Mouse (Mus musculus) adrenal gland (tissue): ENCODE measurements at regions not wholly inside any gene's neighbourhood (a gene's known extent, or its start where the extent isn't known, plus 50 kb on each side); places are given as distances from the start of the nearest gene placed in this dataset.

Experiments used
- intact Hi-C: fragments of 180-260 bp; cut with DNase I; formaldehyde crosslinking; loops from one replicate; pipeline ENCODE4 v1.15.1; 2025

DNA sequence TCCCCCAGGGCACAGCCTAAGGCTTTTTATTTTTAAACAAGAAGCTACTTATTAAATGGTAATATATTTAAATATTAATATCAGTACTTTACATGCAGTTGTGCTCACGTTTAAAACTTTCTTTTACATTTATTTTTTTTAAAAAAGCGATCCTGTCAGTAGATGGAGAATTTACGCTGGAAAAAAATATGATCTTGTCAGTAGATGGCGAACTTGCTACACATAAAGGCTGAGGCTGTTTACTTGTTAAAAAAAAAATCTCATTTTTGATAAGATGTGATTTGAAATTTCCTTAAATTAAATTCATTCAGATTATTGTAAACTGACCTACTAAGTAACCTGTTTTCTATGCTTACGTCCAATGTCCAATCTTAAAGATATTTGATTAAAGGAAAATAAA, 441.7 kb upstream of the BB014433 start:
- intact Hi-C loops: no loop called here

DNA sequence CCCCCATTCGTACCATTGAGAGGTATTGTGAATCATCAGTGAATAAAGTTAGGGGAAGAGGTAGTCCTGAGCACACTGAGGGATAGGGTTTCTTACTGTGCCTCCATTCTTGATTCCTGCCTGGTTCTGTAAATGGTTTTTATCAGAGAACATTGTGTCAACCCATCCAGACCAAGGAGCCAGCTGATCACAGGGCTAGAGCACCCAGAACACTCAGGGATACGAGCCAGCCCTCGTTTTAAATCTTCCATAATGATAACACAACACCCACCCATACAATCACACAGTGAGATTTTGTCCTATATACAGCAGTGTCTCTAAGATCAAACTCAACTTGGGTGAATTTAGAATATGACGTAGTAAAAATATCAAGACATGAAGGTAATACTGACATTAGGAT, 424.7 kb upstream of the BB014433 start:
- intact Hi-C loops: no loop called here

DNA sequence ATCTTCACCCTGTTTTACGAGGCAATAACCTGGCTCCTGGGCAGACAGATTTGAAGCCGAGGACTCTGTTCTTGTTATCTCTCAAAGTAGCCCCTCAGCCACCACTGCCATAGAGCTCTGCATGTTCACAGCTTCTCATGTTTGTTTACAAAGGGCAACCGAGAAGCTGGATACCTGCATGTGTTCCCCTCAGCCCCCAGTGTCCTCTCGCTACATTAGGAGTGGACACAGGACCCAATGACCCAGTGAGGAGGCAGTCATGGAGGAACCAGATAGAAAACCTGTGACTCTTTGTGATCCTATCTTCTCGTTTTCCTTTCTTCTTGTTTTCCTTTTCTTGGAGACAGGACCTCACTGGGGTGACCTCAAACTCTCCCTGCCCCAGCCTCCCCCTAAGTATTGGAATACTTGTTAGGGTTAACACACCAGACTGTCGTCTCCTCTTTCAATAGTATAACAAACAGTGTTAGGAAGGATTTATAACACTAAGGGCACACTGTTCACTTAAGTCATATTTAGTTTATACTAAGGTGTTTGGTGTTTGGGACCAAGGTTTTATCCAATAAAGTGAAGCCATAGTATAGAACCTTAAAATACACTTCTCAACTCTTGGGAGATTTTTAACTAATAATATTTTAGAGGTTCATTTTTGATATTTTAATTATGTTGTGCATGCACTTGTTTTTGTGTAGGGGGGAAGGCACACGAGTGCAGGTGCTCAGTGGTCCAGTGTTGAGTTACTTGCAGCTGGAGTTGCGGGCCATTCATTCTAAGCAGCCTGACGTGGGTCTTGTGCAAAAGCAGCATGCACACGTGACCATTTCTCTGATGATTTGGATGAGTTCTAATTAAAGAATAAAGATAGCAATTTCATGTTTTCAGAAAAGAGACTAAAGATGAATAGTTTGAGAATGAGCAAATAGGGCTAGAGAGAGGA, 422.9 kb upstream of the BB014433 start:
- intact Hi-C loops: no loop called here

DNA sequence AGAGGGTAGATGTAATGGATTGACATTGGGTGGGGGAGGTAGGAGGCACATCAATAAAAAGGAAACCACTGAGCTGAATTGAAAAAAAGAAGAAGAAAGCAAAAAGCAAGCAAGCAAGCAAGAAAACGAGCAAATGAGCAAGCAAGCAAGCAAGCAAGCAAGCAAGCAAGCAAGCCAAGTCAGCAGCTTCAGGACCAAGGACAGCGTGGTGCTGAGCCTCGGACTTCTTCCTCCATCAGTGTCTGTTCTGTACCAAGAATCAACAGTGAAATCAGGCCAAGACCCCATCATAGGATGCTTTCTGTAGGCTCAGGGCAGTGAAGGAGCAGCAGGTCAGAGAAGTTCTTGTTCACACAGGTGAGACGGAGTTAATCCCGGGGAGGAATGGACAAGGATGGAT, 392.7 kb upstream of the BB014433 start:
- intact Hi-C loops: no loop called here

DNA sequence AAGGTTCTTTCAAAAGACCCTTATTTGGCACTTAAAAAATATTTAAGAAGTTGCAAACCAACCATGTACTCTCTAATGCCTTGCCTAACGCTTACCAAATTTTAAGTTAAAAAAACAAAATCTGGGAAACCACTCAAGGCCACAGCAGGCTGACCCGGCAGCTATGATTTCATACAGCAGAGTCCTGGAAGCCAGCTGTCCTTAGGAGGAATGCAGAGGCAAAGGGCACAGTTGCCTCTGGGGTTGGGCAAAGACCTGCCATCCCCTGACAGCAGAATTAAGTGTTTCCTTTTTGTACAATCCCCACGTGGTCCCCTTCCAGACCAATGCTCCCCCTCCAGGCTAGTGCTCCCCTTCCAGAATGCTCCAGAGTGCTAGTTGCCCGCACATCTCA, 348.8 kb upstream of the BB014433 start:
- intact Hi-C loops: no loop called here

DNA sequence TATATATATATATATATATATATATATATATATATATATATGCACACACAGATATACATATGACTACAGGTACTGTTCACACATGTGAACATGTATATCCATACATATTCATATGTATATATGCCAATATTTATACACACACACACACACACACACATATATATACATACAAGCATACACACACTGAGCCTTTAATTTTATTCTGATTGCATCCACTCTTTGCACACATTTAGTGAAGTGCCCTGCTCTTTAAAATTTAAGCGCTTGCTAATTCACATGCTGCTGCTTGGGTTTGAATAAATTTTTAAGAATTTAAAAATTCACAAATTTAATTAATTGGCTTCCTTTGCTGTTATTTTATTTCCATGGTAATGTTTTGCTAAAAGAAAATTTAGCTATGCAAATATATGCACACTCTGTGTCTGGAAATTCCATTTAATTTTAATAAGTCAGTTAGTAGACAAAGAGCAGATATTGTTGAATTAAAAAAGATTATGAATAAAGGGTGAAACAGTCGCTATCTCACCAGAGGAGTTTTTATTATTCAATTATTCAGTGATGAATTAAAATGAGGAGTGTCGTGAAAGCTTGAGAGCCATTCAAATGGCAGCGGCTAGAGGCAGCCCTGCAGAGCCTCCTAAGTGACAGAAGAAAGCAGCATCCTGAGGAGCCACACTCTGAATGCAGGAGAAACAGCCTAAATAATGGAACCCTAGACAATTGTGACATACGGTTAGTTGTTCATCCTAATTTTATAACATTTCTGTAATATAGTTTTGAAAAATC, 348.3 kb upstream of the BB014433 start:
- intact Hi-C loops: no loop called here

DNA sequence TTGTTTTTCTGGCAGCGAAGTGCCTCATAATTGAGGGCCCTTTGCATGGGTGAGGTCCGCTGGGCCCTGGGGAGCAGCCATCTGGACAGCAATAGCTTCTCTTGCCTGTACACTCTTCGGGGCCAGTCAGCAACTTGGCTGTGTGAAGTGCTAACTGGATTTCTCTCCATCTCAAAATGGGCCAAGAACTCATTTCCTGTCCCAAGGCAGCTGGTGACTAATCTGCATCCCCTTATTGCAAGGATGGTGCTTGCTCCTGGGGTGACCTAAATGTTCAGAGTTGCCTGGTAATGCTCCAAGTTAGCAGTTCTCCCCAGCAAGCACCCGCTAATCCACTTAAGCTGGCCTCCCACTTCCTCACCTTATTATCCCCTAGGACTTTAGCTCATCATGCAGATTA, 346.2 kb upstream of the BB014433 start:
- intact Hi-C loops: no loop called here

DNA sequence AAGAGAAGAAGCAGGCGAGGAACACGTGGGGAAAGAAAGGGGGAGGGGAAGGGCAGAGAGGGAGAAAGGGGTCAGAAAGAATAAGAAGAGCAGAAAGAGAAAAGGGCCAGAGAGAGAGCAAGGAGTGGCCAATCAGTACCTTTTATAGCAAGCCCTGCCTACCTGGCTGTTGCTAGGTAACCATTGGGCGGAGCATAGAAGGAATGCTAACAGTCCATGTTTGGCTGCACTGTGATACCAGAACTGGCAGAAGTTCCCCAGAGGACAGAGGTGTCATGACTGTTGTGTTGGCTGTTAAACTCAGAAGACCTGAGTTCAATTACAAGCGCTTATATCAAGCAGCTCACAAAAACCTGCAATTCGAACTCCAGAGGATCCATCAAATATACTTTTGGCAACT, 342.9 kb upstream of the BB014433 start:
- intact Hi-C loops: no loop called here

DNA sequence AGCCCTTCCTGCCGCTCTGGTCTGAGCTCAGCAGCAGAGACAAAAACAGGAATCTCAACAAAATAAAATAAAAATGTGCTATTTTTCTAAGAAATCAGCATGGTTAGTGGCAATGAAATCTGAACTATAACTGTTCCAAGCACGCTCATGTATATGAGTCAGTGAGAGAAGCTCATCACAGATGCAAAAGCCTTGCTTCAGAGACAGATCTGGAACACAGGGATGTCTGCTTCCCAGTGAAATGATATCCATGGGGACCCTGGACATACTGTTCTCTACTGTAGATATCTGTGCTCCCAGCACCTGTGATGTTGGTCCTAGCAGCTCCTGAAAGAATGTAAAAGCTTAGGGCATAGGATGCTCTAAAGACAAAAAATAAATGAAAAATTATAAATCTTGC, 321.2 kb upstream of the BB014433 start:
- intact Hi-C loops: no loop called here

DNA sequence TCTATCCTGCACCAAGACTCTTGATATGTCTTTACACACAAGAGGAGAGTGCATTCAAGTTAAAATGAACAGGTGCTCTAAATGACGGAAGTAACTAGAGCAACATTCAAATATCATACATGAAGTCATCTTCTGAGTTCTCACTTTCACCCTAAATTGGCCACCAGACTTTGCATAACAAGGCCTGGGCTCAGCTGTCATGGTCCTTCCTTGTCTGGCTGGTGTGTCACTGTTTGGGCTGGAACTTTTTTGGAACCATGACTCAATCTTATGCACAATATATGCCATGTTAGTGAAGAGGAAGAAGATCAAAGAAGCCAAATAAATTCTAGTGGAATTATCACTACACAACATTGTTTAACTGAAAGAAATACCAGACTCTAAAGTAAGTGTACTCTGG, 318.7 kb upstream of the BB014433 start:
- intact Hi-C loops: no loop called here

DNA sequence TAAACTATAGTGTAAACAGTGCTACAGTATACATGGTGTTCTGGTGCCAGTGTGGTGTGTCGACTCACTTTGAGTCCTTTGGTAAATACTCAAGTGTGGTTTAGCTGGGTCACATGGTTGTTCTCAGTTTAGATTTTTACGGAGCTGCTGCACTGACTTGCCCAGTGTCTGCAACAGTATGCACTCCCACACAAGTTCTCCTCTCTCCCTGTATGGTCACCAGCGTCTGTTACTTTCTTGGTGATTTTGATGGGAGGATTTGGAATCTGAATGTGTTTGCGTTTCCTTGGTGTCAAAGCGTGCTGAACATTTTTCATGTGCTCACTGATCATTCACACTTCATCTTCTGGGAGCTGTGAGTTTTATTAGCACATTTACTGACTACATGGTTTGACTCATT, 298.3 kb upstream of the BB014433 start:
- intact Hi-C loops: no loop called here

DNA sequence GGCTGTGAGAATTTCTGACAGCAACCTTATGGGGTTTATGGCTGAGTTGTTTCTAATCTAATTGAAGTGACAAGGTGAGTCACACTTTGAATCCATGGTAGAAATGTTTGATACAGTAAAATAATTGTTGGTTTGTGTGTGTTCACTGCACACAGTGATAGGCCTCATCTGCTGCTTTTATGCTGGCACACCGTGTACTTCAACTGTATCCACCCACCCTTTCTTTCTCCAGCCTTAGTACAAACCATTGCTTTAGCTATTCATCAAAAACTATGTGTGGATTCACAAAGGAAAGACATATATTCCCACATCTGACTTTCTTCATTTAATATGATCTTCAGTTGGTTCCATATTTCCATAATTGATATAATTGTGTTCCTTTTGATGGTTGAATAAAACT, 297.7 kb upstream of the BB014433 start:
- intact Hi-C loops: no loop called here

DNA sequence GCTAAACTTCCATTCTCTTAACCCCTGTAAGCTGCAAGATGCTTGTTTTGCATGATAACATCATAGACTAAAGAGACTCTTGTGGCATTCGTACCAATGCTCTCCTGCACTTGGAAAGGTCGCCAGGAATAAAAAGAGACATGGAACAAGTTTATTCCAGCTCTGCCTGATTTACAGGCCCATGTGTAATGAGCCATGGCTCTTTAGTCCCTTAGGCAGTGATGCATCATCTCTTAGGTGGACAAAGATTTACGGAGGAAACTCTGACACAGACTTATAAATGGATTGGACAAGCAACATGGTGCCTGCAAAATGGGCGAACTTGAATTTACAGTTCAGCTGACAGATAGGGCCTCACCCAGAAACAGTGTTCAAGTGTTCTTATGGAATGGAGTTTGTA, 288.7 kb upstream of the BB014433 start:
- intact Hi-C loops: no loop called here

DNA sequence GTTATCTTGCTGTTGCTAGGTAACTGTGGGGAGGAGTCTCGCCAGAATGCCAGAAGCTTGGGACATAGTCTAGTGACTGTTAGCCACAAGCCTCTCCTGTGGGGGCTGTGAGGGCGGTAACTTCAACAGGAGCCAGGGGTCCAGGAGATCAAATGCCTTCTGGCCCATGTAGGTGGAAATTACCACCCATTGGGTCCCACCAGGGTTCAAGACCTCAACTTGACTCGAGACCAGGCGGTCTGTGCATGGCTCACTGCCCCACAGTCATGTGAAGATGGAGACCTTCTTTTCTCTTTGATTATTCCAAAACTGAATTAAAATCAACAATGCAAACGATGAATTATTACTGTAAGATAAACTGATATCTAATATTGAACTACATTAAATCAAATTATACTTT, 281.4 kb upstream of the BB014433 start:
- intact Hi-C loops: no loop called here

DNA sequence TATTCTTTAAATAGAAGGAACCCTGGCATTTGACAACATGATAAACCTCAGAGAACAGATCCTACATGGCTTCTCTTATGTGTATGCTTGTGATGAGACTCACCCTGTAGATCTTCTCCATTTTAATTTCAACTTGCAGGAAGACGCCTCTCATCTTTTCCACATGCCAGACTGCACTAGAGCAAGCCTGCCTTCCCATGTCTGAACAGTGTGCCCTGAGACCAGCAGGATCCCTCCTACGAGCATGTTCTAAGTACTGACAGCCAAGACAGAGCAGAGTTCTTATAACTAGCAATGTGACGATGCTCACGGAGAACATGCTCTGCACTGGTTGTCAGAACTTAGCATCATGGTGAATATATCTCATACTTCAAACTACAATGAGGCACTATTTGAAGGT, 277.5 kb upstream of the BB014433 start:
- intact Hi-C loops: no loop called here

DNA sequence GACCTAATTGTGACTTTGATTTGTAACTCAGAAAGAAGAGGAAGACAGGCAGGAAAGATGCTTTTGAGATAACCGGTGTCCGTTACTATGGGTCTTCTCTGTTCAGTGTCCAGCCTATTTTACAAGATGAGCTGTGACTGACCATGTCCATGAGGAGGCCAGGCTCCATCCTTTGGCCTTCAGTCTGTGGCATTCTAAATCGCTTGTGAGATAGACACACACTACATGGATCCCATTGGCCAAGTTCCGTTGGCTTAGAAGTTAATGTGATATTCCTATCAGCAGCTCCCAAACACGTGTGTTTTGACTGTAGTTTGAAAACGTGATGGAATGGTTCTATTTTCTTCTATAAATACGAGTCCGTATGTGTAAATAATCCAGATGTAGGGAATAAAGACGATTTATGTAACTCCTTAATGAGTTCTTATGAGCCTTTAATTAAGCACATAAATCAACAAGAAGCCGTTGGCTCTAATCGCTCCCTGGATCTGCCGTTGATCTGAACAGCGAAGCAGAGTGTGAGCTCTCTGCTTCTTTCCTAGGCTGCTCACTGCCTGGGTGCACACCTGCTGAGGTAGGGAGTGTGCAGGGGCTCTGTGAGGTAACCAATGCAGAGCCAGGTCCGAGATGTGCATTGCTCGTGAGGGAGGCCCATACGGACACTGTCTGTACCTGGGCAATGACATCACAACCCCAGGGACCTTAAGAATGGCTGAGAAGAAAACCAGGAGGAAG, 272.4 kb upstream of the BB014433 start:
- intact Hi-C loops: no loop called here

DNA sequence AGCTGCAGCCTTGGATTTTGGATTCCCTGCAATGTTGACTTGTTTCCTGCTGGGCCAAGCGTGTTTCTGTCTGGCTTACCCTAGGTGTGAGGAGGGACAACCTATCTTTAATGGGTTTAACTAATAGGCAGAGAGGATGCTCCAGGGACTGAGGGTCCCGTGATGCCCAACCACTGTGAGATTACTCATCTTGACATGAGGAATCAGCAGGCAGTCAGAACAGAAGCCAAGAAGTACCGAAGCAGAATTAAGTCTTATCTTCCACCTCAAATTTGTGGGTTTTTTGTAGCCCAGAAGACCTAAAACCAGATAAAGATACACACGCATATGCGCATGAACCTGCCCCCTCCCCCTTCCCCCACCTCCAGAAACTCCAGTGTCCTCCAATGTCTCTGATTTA, 267.6 kb upstream of the BB014433 start:
- intact Hi-C loops: no loop called here

DNA sequence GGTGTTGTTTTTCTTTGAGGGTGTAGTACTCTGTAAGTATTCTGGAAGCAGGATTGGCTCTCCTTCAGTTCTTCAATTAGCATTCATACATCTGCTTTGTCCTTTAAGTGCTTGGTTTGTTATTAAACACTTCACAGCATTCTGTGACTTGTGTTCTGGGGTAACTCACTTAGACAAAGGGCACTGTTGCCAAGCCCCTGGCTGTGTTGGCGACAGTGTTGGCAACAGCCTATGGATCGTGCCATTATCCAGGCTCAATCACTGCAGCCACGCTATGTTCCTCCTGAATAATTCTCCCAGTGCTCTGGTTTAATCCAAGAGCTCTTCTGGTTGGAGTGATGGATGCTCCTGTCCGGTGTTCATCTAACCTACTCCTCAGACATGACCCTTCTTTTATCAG, 265.6 kb upstream of the BB014433 start:
- intact Hi-C loops: no loop called here

DNA sequence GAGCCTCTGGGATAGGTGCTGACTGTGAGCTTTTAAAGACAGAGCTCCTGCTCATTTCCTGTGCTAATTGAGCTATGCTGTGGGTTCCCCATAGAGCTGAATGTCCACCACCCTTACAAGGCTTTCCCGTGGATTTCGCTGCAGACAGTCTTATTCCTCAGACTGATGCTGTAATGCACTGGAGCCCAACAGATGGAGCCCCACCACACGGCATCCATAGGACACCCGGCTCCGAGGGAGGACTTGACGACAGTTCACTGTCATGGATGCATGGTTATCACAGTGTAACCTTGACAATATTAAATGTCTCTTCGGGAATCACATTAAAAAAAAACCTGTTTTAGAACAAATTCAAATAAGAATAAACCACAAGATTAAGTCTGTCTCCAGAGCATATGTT, 265.2 kb upstream of the BB014433 start:
- intact Hi-C loops: no loop called here

DNA sequence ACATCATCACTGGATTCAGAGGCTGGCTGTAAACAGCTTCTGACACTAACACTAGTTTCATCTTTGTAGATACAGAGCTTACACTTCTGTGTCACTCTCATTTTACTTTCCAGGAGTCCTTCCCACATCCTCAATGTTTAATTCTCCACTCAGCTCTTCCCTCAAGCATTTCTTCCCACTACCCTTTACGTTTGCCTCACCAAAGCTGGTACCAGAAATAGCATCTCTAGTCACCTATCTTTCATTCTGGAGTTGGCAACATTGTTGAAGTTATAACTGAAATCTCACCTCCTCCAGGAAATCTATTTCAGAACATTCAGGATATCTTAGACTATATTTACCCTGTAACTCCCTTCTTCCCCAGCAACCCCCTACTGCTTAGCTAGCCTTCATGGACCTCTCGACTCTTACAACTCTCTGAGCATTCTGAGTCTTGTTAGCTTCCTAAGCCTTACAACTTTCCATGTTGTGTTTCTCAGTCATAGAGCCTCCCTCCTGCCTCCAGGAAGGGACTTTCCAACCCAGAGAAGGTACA, 258.3 kb upstream of the BB014433 start:
- intact Hi-C loops: no loop called here

DNA sequence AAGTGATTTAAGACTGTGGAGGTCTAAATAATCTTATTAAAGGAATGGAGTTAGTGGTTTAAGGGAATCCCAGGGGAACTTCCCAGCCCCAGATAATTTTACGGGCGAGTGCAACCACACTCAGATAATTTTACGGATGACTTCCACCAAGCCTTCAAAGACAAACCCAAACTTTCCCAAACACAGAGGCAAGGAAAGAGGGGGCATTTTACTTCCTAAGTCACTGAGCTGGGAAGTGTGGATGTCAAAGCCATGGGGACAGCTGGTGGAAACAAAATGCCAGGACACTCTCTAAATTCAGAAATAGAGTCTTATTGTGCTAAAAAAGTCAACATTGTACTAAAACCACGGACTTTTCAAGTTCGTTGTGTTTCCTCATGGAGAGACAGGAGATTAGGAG, 227.9 kb upstream of the BB014433 start:
- intact Hi-C loops: no loop called here
